Comparison of ENCODE assay signal across 21 mouse cellular contexts in genomic region chr2:84337774-84338450, GRCm38 (mm10).
"Had no signal": no experiment of that assay in that cellular context is flagged by ENCODE, and none has a peak within 500 bp of the region (broad histone marks: within the 10 kb centered on the region; RNA-seq: fewer than 3 reads in every experiment).

No protein-coding gene starts in this region.

- H3K4me3 ChIP-seq: lung, embryonic 15.5 days; midbrain, embryonic 10.5 days; midbrain, embryonic 12.5 days; myocyte; neural tube, embryonic 13.5 days; neural tube, embryonic 15.5 days; stomach, embryonic 15.5 days had no signal

- ATAC-seq: lung, postnatal 0 days; midbrain, embryonic 16.5 days had no signal

- H3K27ac ChIP-seq: lung, embryonic 15.5 days; macrophage; midbrain, embryonic 10.5 days; midbrain, embryonic 12.5 days; neural tube, embryonic 13.5 days; neural tube, embryonic 15.5 days; stomach, embryonic 15.5 days; stomach, postnatal 0 days had no signal

- H3K36me3 ChIP-seq: midbrain, embryonic 10.5 days; midbrain, embryonic 12.5 days; neural tube, embryonic 13.5 days; neural tube, embryonic 15.5 days; stomach, embryonic 15.5 days had no signal

- H3K4me2 ChIP-seq: lung, embryonic 15.5 days; midbrain, embryonic 12.5 days; neural tube, embryonic 13.5 days; neural tube, embryonic 15.5 days; stomach, embryonic 15.5 days had no signal

- H3K9me3 ChIP-seq: lung, embryonic 15.5 days; midbrain, embryonic 10.5 days; midbrain, embryonic 12.5 days; neural tube, embryonic 13.5 days; neural tube, embryonic 15.5 days; stomach, embryonic 15.5 days had no signal

- H3K4me1 ChIP-seq: lung, embryonic 15.5 days; midbrain, embryonic 10.5 days; midbrain, embryonic 12.5 days; neural tube, embryonic 13.5 days; neural tube, embryonic 15.5 days; stomach, embryonic 15.5 days had no signal

- DNase-seq: lung, adult 2 months; lung, postnatal 14 days; lung, postnatal 36 days; midbrain, embryonic 14.5 days; retina, postnatal 1 day; right cerebral cortex, adult 18-20 months; right cerebral cortex, postnatal 14 days; thymus, adult 2 months; thymus, postnatal 25 days; thymus, postnatal 4 days had no signal

- H3K27me3 ChIP-seq: lung, embryonic 15.5 days; midbrain, embryonic 12.5 days; neural tube, embryonic 13.5 days; neural tube, embryonic 15.5 days; stomach, embryonic 15.5 days had no signal

- H3K9ac ChIP-seq: lung, embryonic 15.5 days; midbrain, embryonic 12.5 days; neural tube, embryonic 13.5 days; neural tube, embryonic 15.5 days; stomach, embryonic 15.5 days had no signal
